Mouse (Mus musculus): Measurements from ENCODE around the gene Grik5.

DNA sequence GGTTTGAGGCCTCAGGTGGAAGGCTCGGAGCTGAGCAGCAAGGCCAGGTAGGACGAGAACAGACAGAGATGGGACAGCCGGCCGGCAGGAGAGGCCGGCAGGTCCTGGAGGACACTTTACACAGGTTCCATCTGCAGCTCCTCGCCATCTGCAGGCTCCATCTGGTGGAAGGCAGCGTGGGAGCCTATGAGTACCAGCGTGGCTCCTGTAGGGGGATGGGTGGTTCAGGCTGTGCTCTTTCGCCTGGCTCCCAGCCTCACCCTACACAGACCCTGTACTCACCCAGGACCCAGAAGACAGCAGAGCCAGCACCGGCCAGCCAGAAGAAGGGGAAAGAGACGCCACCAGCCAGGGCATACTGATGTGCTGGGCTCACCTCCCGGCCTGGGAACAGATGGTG lies 102.3 kb downstream of the Grik5 start:
- TF ChIP-seq CTCF (IDR thresholded peaks at IDR 0.05; ENCODE audit: low read depth, low read length) = no peak
- no peak for TF ChIP-seq POLR2A (IDR thresholded peaks at IDR 0.05; ENCODE audit: borderline replicate concordance, low read depth, low read length)

All from bone marrow macrophage, adult 2 months (primary cell).